Mouse (Mus musculus): Measurements from ENCODE around the gene Isl2. TPM values are rescaled to one million over a fixed set of nuclear protein-coding genes. Genes with fewer than 3 reads are reported as not detected.

The Isl2 gene
- polyA plus RNA-seq, 1 experiment, result not detected

GRCm38 (mm10) chr9:55546176-55547010 is 7.9 kb downstream of the Isl2 start:
- no peak for DNase-seq (ENCODE audit: extremely low spot score in 1 of 2, low spot score in 1 of 2)

GRCm38 (mm10) chr9:55548871-55549270 is 10.4 kb downstream of the Isl2 start:
- no peak for DNase-seq (ENCODE audit: extremely low spot score in 1 of 2, low spot score in 1 of 2)

- DNase-seq (ENCODE audit: extremely low spot score in 1 of 2, low spot score in 1 of 2), result no peak
Measured at GRCm38 (mm10) chr9:55549302-55549890, 10.9 kb downstream of the Isl2 start.

- no peak for DNase-seq (ENCODE audit: extremely low spot score in 1 of 2, low spot score in 1 of 2)
Measured at GRCm38 (mm10) chr9:55554986-55555385, 16.5 kb downstream of the Isl2 start.

- no peak for DNase-seq (ENCODE audit: extremely low spot score in 1 of 2, low spot score in 1 of 2)
Measured at GRCm38 (mm10) chr9:55560960-55561359, 22.5 kb downstream of the Isl2 start.

- DNase-seq (ENCODE audit: extremely low spot score in 1 of 2, low spot score in 1 of 2), result no peak
Measured at GRCm38 (mm10) chr9:55568466-55569159, 30.1 kb downstream of the Isl2 start.

GRCm38 (mm10) chr9:55571071-55571470 is 32.6 kb downstream of the Isl2 start:
- DNase-seq (ENCODE audit: extremely low spot score in 1 of 2, low spot score in 1 of 2), result no peak

GRCm38 (mm10) chr9:55576571-55576970 is 38.1 kb downstream of the Isl2 start:
- DNase-seq (ENCODE audit: extremely low spot score in 1 of 2, low spot score in 1 of 2), result peak in 1 of 2 experiments; percentile 12

GRCm38 (mm10) chr9:55581414-55581813 is 42.9 kb downstream of the Isl2 start:
- DNase-seq (ENCODE audit: extremely low spot score in 1 of 2, low spot score in 1 of 2), result no peak

- no peak for DNase-seq (ENCODE audit: extremely low spot score in 1 of 2, low spot score in 1 of 2)
Measured at GRCm38 (mm10) chr9:55586141-55586540, 47.7 kb downstream of the Isl2 start.

Other genes starting within 250 kb of the Isl2 start
- gene Nrg4, start 211.8 kb upstream of the Isl2 start, polyA plus RNA-seq (2012; rRNA removed), result 1.7 and 1.8 TPM in 2 replicates
- gene Tmem266, start 211.8 kb upstream of the Isl2 start, polyA plus RNA-seq (2012; rRNA removed), result 9.1 and 9.5 TPM in 2 replicates
- gene Etfa, start 26.4 kb upstream of the Isl2 start, polyA plus RNA-seq (2012; rRNA removed), result 37.7 and 48.5 TPM in 2 replicates